Comparison of ENCODE assay signal across 21 mouse cellular contexts in the genomic region with DNA sequence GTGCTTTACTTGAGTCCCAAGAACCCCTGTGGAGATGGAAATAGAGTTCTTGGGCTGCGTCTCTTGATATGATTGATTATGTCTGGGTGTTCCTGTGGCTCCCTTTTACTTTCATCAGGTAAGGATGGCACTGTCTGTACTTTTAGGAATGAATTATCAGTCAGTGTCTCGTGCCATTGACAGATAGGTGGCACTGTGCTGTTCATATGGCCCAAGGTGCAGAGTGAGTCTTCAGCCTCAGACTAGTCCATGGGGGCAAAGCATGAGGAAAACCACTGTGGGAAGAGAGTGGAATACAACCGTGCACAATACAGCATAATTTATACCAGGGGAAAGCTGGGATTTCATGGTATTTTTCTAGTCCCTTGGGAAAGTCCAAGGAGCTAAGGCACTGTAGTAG.
DNase-seq lines count a peak whose midpoint lies in the region; TF ChIP-seq lines count a peak whose summit lies in the region.
"Had no signal": no experiment of that assay in that cellular context is flagged by ENCODE, and none has a peak within 500 bp of the region (broad histone marks: within the 10 kb centered on the region; RNA-seq: fewer than 3 reads in every experiment).

No protein-coding gene starts in this region.

- no peak overlapping the region for H3K9ac ChIP-seq in heart, adult 2 months (ENCODE audit: low read depth, low read length)
- H3K9ac ChIP-seq in CH12.LX (ENCODE audit: insufficient read depth, low read depth) = no peak overlapping the region
- H3K9ac ChIP-seq: heart, embryonic 15.5 days; lung, embryonic 14.5 days; midbrain, embryonic 13.5 days; neural tube, embryonic 15.5 days had no signal

- H3K4me1 ChIP-seq in heart, adult 2 months (ENCODE audit: control insufficient read depth, insufficient read depth, low read length) = peaks cover 1% of the 10 kb centered on the region
- H3K4me1 ChIP-seq in CH12.LX (ENCODE audit: control insufficient read depth in 1 of 2, insufficient read depth in 2 of 2) = peaks cover 0 to 2% of the 10 kb centered on the region in 2 experiments; a peak in 1 of 4 replicates
- no peaks in the 10 kb centered on the region for H3K4me1 ChIP-seq in embryonic fibroblast, embryonic 13.5 days (ENCODE audit: control insufficient read depth, insufficient read depth, low read length)
- H3K4me1 ChIP-seq: hindbrain, embryonic 10.5 days had no signal

- no peak overlapping the region for H3K27ac ChIP-seq in heart, adult 2 months
- H3K27ac ChIP-seq in left cerebral cortex, adult 2 months = peak overlapping the region; percentile 18; the same call in 1 of the 2 replicates
- H3K27ac ChIP-seq in CH12.LX (ENCODE audit: insufficient read depth, low read depth) = no peak overlapping the region
- H3K27ac ChIP-seq in embryonic fibroblast, embryonic 13.5 days (ENCODE audit: insufficient read depth, low read length) = no peak overlapping the region
- H3K27ac ChIP-seq: heart, embryonic 15.5 days; hindbrain, embryonic 10.5 days had no signal

- TF ChIP-seq RAD21 in CH12.LX (IDR thresholded peaks at IDR 0.05; ENCODE audit: low read depth, low read length) = no peak; the same call in 1 of the 2 replicates

- no peaks in the 10 kb centered on the region for H3K9me3 ChIP-seq in CH12.LX (replicated peaks; ENCODE audit: low read length)
- H3K9me3 ChIP-seq: heart, embryonic 15.5 days; hindbrain, embryonic 10.5 days; midbrain, embryonic 13.5 days; neural tube, embryonic 15.5 days had no signal

- in situ Hi-C loops in CH12.LX (cut with MboI; ENCODE audit: low pct_ligation_motif_present, low pct_unique_long_range_greater_than_20kb, low sequenced_read_pairs) = no loop called here

- no peaks in the 10 kb centered on the region for H3K27me3 ChIP-seq in heart, adult 2 months (ENCODE audit: control insufficient read depth, insufficient read depth, low read length)
- no peaks in the 10 kb centered on the region for H3K27me3 ChIP-seq in CH12.LX (replicated peaks)
- H3K27me3 ChIP-seq: heart, embryonic 15.5 days; midbrain, embryonic 13.5 days; neural tube, embryonic 15.5 days had no signal

- no peak overlapping the region for H3K4me3 ChIP-seq in heart, adult 2 months
- no peak overlapping the region for H3K4me3 ChIP-seq in left cerebral cortex, adult 2 months
- H3K4me3 ChIP-seq in CH12.LX (replicated peaks in 1 of 3; ENCODE audit: low read depth in 2 of 3, low read length in 2 of 3, poor library complexity in 1 of 3) = no peak overlapping the region
- H3K4me3 ChIP-seq in embryonic fibroblast, embryonic 13.5 days (ENCODE audit: insufficient read depth, low read length) = no peak overlapping the region
- H3K4me3 ChIP-seq: heart, embryonic 15.5 days; hindbrain, embryonic 10.5 days; midbrain, embryonic 13.5 days; neural tube, embryonic 15.5 days had no signal

- peak; percentile 34 for TF ChIP-seq CTCF in heart, adult 2 months (IDR thresholded peaks at IDR 0.05)
- TF ChIP-seq CTCF in left cerebral cortex, adult 2 months (IDR thresholded peaks at IDR 0.05) = peak; percentile 33
- peak; percentile 22 to 45; a peak in 2 of 4 replicates for TF ChIP-seq CTCF in CH12.LX (conservative IDR thresholded peaks at IDR 0.05 in 1 of 2, IDR thresholded peaks at IDR 0.05 in 1 of 2; ENCODE audit: low read depth in 2 of 2, low read length in 2 of 2)
- TF ChIP-seq CTCF in embryonic fibroblast, embryonic 13.5 days (IDR thresholded peaks at IDR 0.05; ENCODE audit: borderline replicate concordance, insufficient read depth, low read length) = peak; percentile 24; the same call in 1 of the 2 replicates

- no peaks in the 10 kb centered on the region for H3K36me3 ChIP-seq in heart, adult 2 months (ENCODE audit: control insufficient read depth, insufficient read depth, low read length)
- H3K36me3 ChIP-seq in CH12.LX (replicated peaks in 1 of 2; ENCODE audit: control insufficient read depth in 1 of 2, insufficient read depth in 1 of 2, low read length in 1 of 2) = peaks cover 7 to 72% of the 10 kb centered on the region in 2 experiments
- H3K36me3 ChIP-seq: heart, embryonic 15.5 days; midbrain, embryonic 13.5 days; neural tube, embryonic 15.5 days had no signal

- intact Hi-C loops in heart, adult 2 months (cut with DNase I) = no loop called here
- intact Hi-C loops in left cerebral cortex, adult 2 months (cut with DNase I) = no loop called here
- intact Hi-C loops in left cerebral cortex, postnatal 36 days (cut with DNase I) = no loop called here

- no peaks in the 10 kb centered on the region for H3K79me2 ChIP-seq in heart, adult 2 months (replicated peaks; ENCODE audit: control insufficient read depth, insufficient read depth, low read length)
- no peaks in the 10 kb centered on the region for H3K79me2 ChIP-seq in CH12.LX (replicated peaks; ENCODE audit: control insufficient read depth, extremely low read depth, insufficient read depth, poor library complexity, severe bottlenecking)

- no peak for TF ChIP-seq POLR2A in heart, adult 2 months (IDR thresholded peaks at IDR 0.05; ENCODE audit: insufficient read depth, low read depth, low read length)
- TF ChIP-seq POLR2A in CH12.LX (IDR thresholded peaks at IDR 0.05; ENCODE audit: low read depth, low read length) = no peak
- no peak for TF ChIP-seq POLR2A in embryonic fibroblast, embryonic 13.5 days (IDR thresholded peaks at IDR 0.05; ENCODE audit: low read depth, low read length)

- dilution Hi-C loops in CH12.LX (cut with MboI; ENCODE audit: extremely low pct_ligation_motif_present, extremely low pct_unique_long_range_greater_than_20kb, low sequenced_read_pairs) = no loop called here

- no peak overlapping the region for H3K4me2 ChIP-seq in CH12.LX (ENCODE audit: insufficient read depth, low read depth, poor library complexity, severe bottlenecking)
- H3K4me2 ChIP-seq: heart, embryonic 15.5 days; lung, embryonic 14.5 days; midbrain, embryonic 13.5 days; neural tube, embryonic 15.5 days had no signal

- 84% methylated on average over 3 of the region's 3 CpGs for WGBS in heart, adult 2 months

- DNase-seq in heart, adult 2 months = no peak
- DNase-seq in heart, adult 8-10 months (ENCODE audit: low spot score) = no peak
- no peak for DNase-seq in left cerebral cortex, adult 2 months (ENCODE audit: extremely low spot score in 1 of 2, low spot score in 2 of 2)
- DNase-seq in left cerebral cortex, postnatal 36 days (ENCODE audit: low spot score in 2 of 2) = no peak
- DNase-seq in CH12.LX (ENCODE audit: extremely low read depth) = no peak
- no peak for DNase-seq in cerebellum, adult 11-12 months
- no peak for DNase-seq in testis, postnatal 10 days (ENCODE audit: low spot score)
- DNase-seq: adrenal gland, postnatal 14 days; B cell, adult 2 months; cerebellum, adult 11 months; cerebellum, postnatal 14 days; gastrocnemius, postnatal 10 days; heart, adult 18-20 months; lung, embryonic 14.5 days; right cerebral cortex, postnatal 14 days; thymus, adult 2 months had no signal

- no peak for TF ChIP-seq EP300 in heart, adult 2 months (IDR thresholded peaks at IDR 0.05; ENCODE audit: insufficient read depth, low read depth, low read length)
- no peak for TF ChIP-seq EP300 in CH12.LX (IDR thresholded peaks at IDR 0.05; ENCODE audit: low read length)

TF ChIP-seq in CH12.LX, 34 proteins besides CTCF, POLR2A, EP300 and RAD21:
- TF ChIP-seq SMC3 (IDR thresholded peaks at IDR 0.05; ENCODE audit: low read depth, low read length) = peak; percentile 4; the same call in 1 of the 2 replicates
- no peak for TF ChIP-seq ZNF384 (IDR thresholded peaks at IDR 0.05; ENCODE audit: low read depth, low read length)
TF ChIP-seq in CH12.LX: peak in this region for 1.
